Mouse (Mus musculus): ENCODE data around the gene Olfr1360.

The Olfr1360 gene

GRCm38 (mm10) chr13:21677305-21677704, at the start of gene Olfr1360:
TSS of gene Olfr1360 (minus strand) at chr13:21677405.
- no peak for DNase-seq

GRCm38 (mm10) chr13:21722993-21723836, 46.0 kb upstream of the Olfr1360 start:
- DNase-seq, result no peak

- DNase-seq, result no peak
Measured at GRCm38 (mm10) chr13:21722373-21722925, 45.2 kb upstream of the Olfr1360 start.

GRCm38 (mm10) chr13:21721757-21722372, 44.7 kb upstream of the Olfr1360 start, which contains the start of gene Hist1h2bm:
TSS of gene Hist1h2bm (plus strand) at chr13:21722044.
- peak; percentile 76 for DNase-seq

- DNase-seq, result peak; percentile 11
Measured at GRCm38 (mm10) chr13:21721107-21721756, 44.0 kb upstream of the Olfr1360 start.

- DNase-seq, result no peak
Measured at GRCm38 (mm10) chr13:21718381-21719080, 41.3 kb upstream of the Olfr1360 start.

GRCm38 (mm10) chr13:21717397-21718357, 40.5 kb upstream of the Olfr1360 start, which contains the start of gene Hist1h3h:
TSS of gene Hist1h3h (plus strand) at chr13:21717659.
- DNase-seq, result peak; percentile 85

- peak; percentile 30 for DNase-seq
Measured at GRCm38 (mm10) chr13:21716540-21717391, 39.6 kb upstream of the Olfr1360 start.

GRCm38 (mm10) chr13:21715864-21716539, 38.8 kb upstream of the Olfr1360 start, which contains the start of the genes Hist1h2bl and Hist1h2ai:
TSS of gene Hist1h2bl (minus strand) at chr13:21716143.
TSS of gene Hist1h2ai (plus strand) at chr13:21716422.
- peak; percentile 92 for DNase-seq

GRCm38 (mm10) chr13:21715131-21715863, 38.1 kb upstream of the Olfr1360 start:
- no peak for DNase-seq

GRCm38 (mm10) chr13:21714725-21715124, 37.5 kb upstream of the Olfr1360 start:
- DNase-seq, result peak; percentile 67

GRCm38 (mm10) chr13:21711698-21712097, 34.5 kb upstream of the Olfr1360 start:
- peak; percentile 22 for DNase-seq

- peak; percentile 80 for DNase-seq
Measured at GRCm38 (mm10) chr13:21710821-21711525, 33.8 kb upstream of the Olfr1360 start.

- DNase-seq, result peak; percentile 88
Measured at GRCm38 (mm10) chr13:21710031-21710711, 33.0 kb upstream of the Olfr1360 start.

- no peak for DNase-seq
Measured at GRCm38 (mm10) chr13:21706669-21707068, 29.5 kb upstream of the Olfr1360 start.

- DNase-seq, result no peak
Measured at GRCm38 (mm10) chr13:21697811-21698210, 20.6 kb upstream of the Olfr1360 start, which contains the start of gene Olfr1359. TSS of gene Olfr1359 (plus strand) at chr13:21698111.

- DNase-seq, result no peak
Measured at GRCm38 (mm10) chr13:21663286-21663685, 13.9 kb downstream of the Olfr1360 start, which contains the start of gene Olfr1361. TSS of gene Olfr1361 (minus strand) at chr13:21663386.

All from cerebellum, adult 9-11 months (tissue).